Comparison of ENCODE assay signal across 16 mouse cellular contexts in the genomic region with DNA sequence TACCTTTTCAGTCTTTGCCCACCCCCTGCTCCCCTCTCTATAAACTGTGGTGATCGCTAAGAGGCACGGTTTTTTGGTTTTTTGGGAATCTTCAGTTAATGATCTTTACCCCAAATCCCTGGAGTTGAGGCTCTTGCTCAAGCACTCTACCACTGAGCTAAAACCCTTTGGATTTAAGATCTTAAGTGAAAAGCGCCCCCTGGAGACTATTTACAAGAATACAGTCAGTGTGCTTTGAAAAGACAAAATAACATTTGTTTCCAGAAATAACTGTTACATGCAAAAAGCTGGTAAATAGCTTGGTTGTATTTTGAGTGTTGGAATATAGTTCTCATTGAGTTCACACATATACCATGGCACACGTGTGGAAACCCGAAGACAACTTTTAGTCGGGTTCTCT. TPM values are rescaled to one million over a fixed set of nuclear protein-coding genes. Genes with fewer than 3 reads are reported as not detected.
A peak's percentile ranks its signal among the peaks of the same experiment; 100 is the strongest.
DNase-seq lines count a peak whose midpoint lies in the region; ATAC-seq and TF ChIP-seq lines count a peak whose summit lies in the region.
"Had no signal": no experiment of that assay in that cellular context is flagged by ENCODE, and none has a peak within 500 bp of the region (broad histone marks: within the 10 kb centered on the region; RNA-seq: fewer than 3 reads in every experiment).

No protein-coding gene starts in this region.

- in situ Hi-C loops in ES-E14 (cut with MboI; ENCODE audit: low sequenced_read_pairs in 2 of 2, unreplicated experiment in 2 of 2) = no loop called here

- no peak for TF ChIP-seq EP300 in liver, postnatal 0 days (IDR thresholded peaks at IDR 0.05; ENCODE audit: low read depth)

- no peak overlapping the region for H3K9ac ChIP-seq in embryonic facial prominence, embryonic 11.5 days (replicated peaks; ENCODE audit: low read length)
- H3K9ac ChIP-seq in liver, postnatal 0 days (replicated peaks) = no peak overlapping the region
- no peak overlapping the region for H3K9ac ChIP-seq in liver, embryonic 11.5 days (ENCODE audit: low read depth, low read length)
- H3K9ac ChIP-seq in ES-E14 (ENCODE audit: insufficient read depth, low read depth, low read length, poor library complexity, severe bottlenecking) = no peak overlapping the region
- H3K9ac ChIP-seq: embryonic facial prominence, embryonic 13.5 days; neural tube, embryonic 15.5 days had no signal

- no peaks in the 10 kb centered on the region for H3K36me3 ChIP-seq in embryonic facial prominence, embryonic 11.5 days (replicated peaks; ENCODE audit: control insufficient read depth, insufficient read depth, low read depth, low read length)
- H3K36me3 ChIP-seq in embryonic facial prominence, embryonic 10.5 days (replicated peaks) = no peaks in the 10 kb centered on the region
- no peaks in the 10 kb centered on the region for H3K36me3 ChIP-seq in liver, postnatal 0 days (replicated peaks; ENCODE audit: insufficient read depth, low read length)
- no peaks in the 10 kb centered on the region for H3K36me3 ChIP-seq in liver, embryonic 11.5 days (ENCODE audit: control insufficient read depth, insufficient read depth, low read length)
- H3K36me3 ChIP-seq in ES-E14 (ENCODE audit: control insufficient read depth, insufficient read depth, low read length, poor library complexity, severe bottlenecking) = no peaks in the 10 kb centered on the region; the same call in 1 of the 2 replicates
- H3K36me3 ChIP-seq: embryonic facial prominence, embryonic 13.5 days; neural tube, embryonic 15.5 days had no signal

- H3K4me1 ChIP-seq in embryonic facial prominence, embryonic 11.5 days (ENCODE audit: control insufficient read depth, insufficient read depth, low read length) = no peaks in the 10 kb centered on the region
- H3K4me1 ChIP-seq in embryonic facial prominence, embryonic 10.5 days = no peaks in the 10 kb centered on the region
- H3K4me1 ChIP-seq in liver, postnatal 0 days (ENCODE audit: insufficient read depth) = no peaks in the 10 kb centered on the region
- H3K4me1 ChIP-seq in liver, embryonic 11.5 days (replicated peaks; ENCODE audit: control insufficient read depth, insufficient read depth, low read length) = no peaks in the 10 kb centered on the region
- peaks cover 0 to 2% of the 10 kb centered on the region in 2 experiments; a peak in 1 of 4 replicates for H3K4me1 ChIP-seq in ES-E14 (ENCODE audit: control insufficient read depth in 2 of 2, insufficient read depth in 2 of 2, low read length in 2 of 2, poor library complexity in 1 of 2)
- H3K4me1 ChIP-seq: embryonic facial prominence, embryonic 13.5 days; neural tube, embryonic 15.5 days had no signal

- no peak overlapping the region for H3K4me3 ChIP-seq in embryonic facial prominence, embryonic 11.5 days (ENCODE audit: low read depth, low read length)
- no peak overlapping the region for H3K4me3 ChIP-seq in embryonic facial prominence, embryonic 10.5 days
- no peak overlapping the region for H3K4me3 ChIP-seq in liver, postnatal 0 days (ENCODE audit: low read depth, low read length)
- no peak overlapping the region for H3K4me3 ChIP-seq in liver, embryonic 11.5 days (ENCODE audit: low read depth, low read length)
- H3K4me3 ChIP-seq in ES-E14 (ENCODE audit: insufficient read depth in 1 of 2, low read depth in 1 of 2, low read length in 2 of 2, poor library complexity in 1 of 2, severe bottlenecking in 1 of 2) = no peak overlapping the region
- H3K4me3 ChIP-seq: embryonic facial prominence, embryonic 13.5 days; neural tube, embryonic 15.5 days had no signal

- no peaks in the 10 kb centered on the region for H3K27me3 ChIP-seq in embryonic facial prominence, embryonic 11.5 days (ENCODE audit: control insufficient read depth, insufficient read depth, low read length)
- H3K27me3 ChIP-seq in embryonic facial prominence, embryonic 10.5 days (replicated peaks; ENCODE audit: low read depth, poor library complexity, severe bottlenecking) = no peaks in the 10 kb centered on the region
- H3K27me3 ChIP-seq in liver, postnatal 0 days (ENCODE audit: insufficient read depth, low read length) = no peaks in the 10 kb centered on the region
- H3K27me3 ChIP-seq in liver, embryonic 11.5 days (replicated peaks; ENCODE audit: control insufficient read depth, insufficient read depth, low read length) = no peaks in the 10 kb centered on the region
- H3K27me3 ChIP-seq: embryonic facial prominence, embryonic 13.5 days; neural tube, embryonic 15.5 days had no signal

- no peak overlapping the region for H3K27ac ChIP-seq in embryonic facial prominence, embryonic 11.5 days (replicated peaks; ENCODE audit: low read depth, low read length)
- H3K27ac ChIP-seq in embryonic facial prominence, embryonic 10.5 days (replicated peaks) = no peak overlapping the region
- H3K27ac ChIP-seq in liver, postnatal 0 days (ENCODE audit: low read depth) = no peak overlapping the region
- H3K27ac ChIP-seq in liver, embryonic 11.5 days (ENCODE audit: low read depth, low read length) = no peak overlapping the region
- no peak overlapping the region for H3K27ac ChIP-seq in ES-E14 (ENCODE audit: insufficient read depth, low read depth, low read length, poor library complexity, severe bottlenecking)
- H3K27ac ChIP-seq: embryonic facial prominence, embryonic 13.5 days; neural tube, embryonic 15.5 days had no signal

- no peaks in the 10 kb centered on the region for H3K9me3 ChIP-seq in embryonic facial prominence, embryonic 11.5 days (replicated peaks; ENCODE audit: control insufficient read depth, low read length)
- no peaks in the 10 kb centered on the region for H3K9me3 ChIP-seq in embryonic facial prominence, embryonic 10.5 days
- no peaks in the 10 kb centered on the region for H3K9me3 ChIP-seq in liver, postnatal 0 days (ENCODE audit: low read length)
- no peaks in the 10 kb centered on the region for H3K9me3 ChIP-seq in liver, embryonic 11.5 days (ENCODE audit: control insufficient read depth, low read length)
- H3K9me3 ChIP-seq in ES-E14 (ENCODE audit: control insufficient read depth, insufficient read depth, low read depth, low read length) = no peaks in the 10 kb centered on the region
- H3K9me3 ChIP-seq: embryonic facial prominence, embryonic 13.5 days; neural tube, embryonic 15.5 days had no signal

- peak; percentile 56 for DNase-seq in embryonic facial prominence, embryonic 11.5 days (ENCODE audit: low spot score)
- DNase-seq in embryonic facial prominence, embryonic 10.5 days (ENCODE audit: low spot score) = no peak
- no peak for DNase-seq in liver, postnatal 0 days
- no peak for DNase-seq in liver, embryonic 11.5 days (ENCODE audit: low spot score)
- DNase-seq in ES-E14 (ENCODE audit: low read depth, low spot score) = peak; percentile 41
- DNase-seq in induced T-regulatory cell, adult 2 months (ENCODE audit: low read depth) = peak; percentile 39
- no peak for DNase-seq in adrenal gland, postnatal 25 days
- no peak for DNase-seq in cerebellum, adult 11-12 months
- DNase-seq: heart, adult 18-20 months; heart, postnatal 4 days; kidney, adult 9 months; layer of hippocampus, postnatal 36 days had no signal

- H3K4me2 ChIP-seq in embryonic facial prominence, embryonic 11.5 days (ENCODE audit: low read depth, low read length) = no peak overlapping the region
- H3K4me2 ChIP-seq in liver, postnatal 0 days (ENCODE audit: low read depth, low read length) = no peak overlapping the region
- H3K4me2 ChIP-seq in liver, embryonic 11.5 days = no peak overlapping the region
- H3K4me2 ChIP-seq: embryonic facial prominence, embryonic 13.5 days; midbrain, embryonic 11.5 days; neural tube, embryonic 15.5 days had no signal

- WGBS in embryonic facial prominence, embryonic 11.5 days = 50% methylated on average over 6 of the region's 6 CpGs
- 54% methylated on average over 6 of the region's 6 CpGs for WGBS in embryonic facial prominence, embryonic 10.5 days
- WGBS in liver, postnatal 0 days (ENCODE audit: insufficient replicate concordance) = 56% methylated on average over 6 of the region's 6 CpGs
- WGBS in liver, embryonic 11.5 days = 46% methylated on average over 6 of the region's 6 CpGs

- TF ChIP-seq CTCF in liver, postnatal 0 days (IDR thresholded peaks at IDR 0.05; ENCODE audit: low read depth) = peak; percentile 42

- ATAC-seq in embryonic facial prominence, embryonic 11.5 days (replicated peaks; ENCODE audit: insufficient number of reproducible peaks, low FRiP score, low TSS enrichment, low read depth) = no peak
- no peak for ATAC-seq in liver, postnatal 0 days
- ATAC-seq in liver, embryonic 11.5 days (replicated peaks; ENCODE audit: low FRiP score) = no peak

TF ChIP-seq in ES-E14, 5 proteins besides CTCF, POLR2A, EP300 and RAD21:
- no peak for TF ChIP-seq ZC3H11A (IDR thresholded peaks at IDR 0.05; ENCODE audit: borderline replicate concordance, low read depth, low read length)
- TF ChIP-seq CHD2 (IDR thresholded peaks at IDR 0.05; ENCODE audit: low read depth, low read length) = no peak
- no peak for TF ChIP-seq MAFK (IDR thresholded peaks at IDR 0.05; ENCODE audit: insufficient read depth, low read depth, low read length)
- TF ChIP-seq ZNF384 (IDR thresholded peaks at IDR 0.05; ENCODE audit: low read depth, low read length) = no peak

RNA-seq across cellular contexts. Expression of a gene that starts 34.8 kb away (rescaled TPM):
- polyA plus RNA-seq in embryonic facial prominence, embryonic 11.5 days (2014; fragmentation: Nextera tagmentation; extraction: Ambion mirVana) = not detected in 2 replicates
- polyA plus RNA-seq in embryonic facial prominence, embryonic 10.5 days (2016; fragmentation: Nextera tagmentation; extraction: Ambion mirVana) = not detected in 2 replicates
- polyA plus RNA-seq in liver, postnatal 0 days (2015; fragmentation: Nextera tagmentation; extraction: Ambion mirVana) = not detected in 2 replicates
- polyA plus RNA-seq in liver, embryonic 11.5 days (2014; fragmentation: Nextera tagmentation; extraction: Ambion mirVana) = not detected in 2 replicates
- total RNA-seq in ES-E14 (2012; rRNA removed) = 0.27 and 0.32 TPM in 2 replicates
- not detected in 2 replicates for total RNA-seq in adrenal gland, postnatal 25 days (2021)
- total RNA-seq: heart, adult 18-20 months; heart, postnatal 4 days; layer of hippocampus, postnatal 36 days had no signal
- polyA plus RNA-seq: embryonic facial prominence, embryonic 13.5 days; liver, embryonic 16.5 days; midbrain, embryonic 11.5 days; neural tube, embryonic 15.5 days had no signal

RNA-seq across cellular contexts. Expression of a gene that starts 37.0 kb away (rescaled TPM):
- polyA plus RNA-seq in embryonic facial prominence, embryonic 11.5 days (2014; fragmentation: Nextera tagmentation; extraction: Ambion mirVana) = 6.6 and 8.3 TPM in 2 replicates
- 4.1 and 6.1 TPM in 2 replicates for polyA plus RNA-seq in embryonic facial prominence, embryonic 10.5 days (2016; fragmentation: Nextera tagmentation; extraction: Ambion mirVana)
- polyA plus RNA-seq in liver, postnatal 0 days (2015; fragmentation: Nextera tagmentation; extraction: Ambion mirVana) = 21.7 and 22.0 TPM in 2 replicates
- 11.1 and 12.8 TPM in 2 replicates for polyA plus RNA-seq in liver, embryonic 11.5 days (2014; fragmentation: Nextera tagmentation; extraction: Ambion mirVana)
- 6.1 and 6.6 TPM in 2 replicates for total RNA-seq in ES-E14 (2012; rRNA removed)
- 24.3 and 38.6 TPM in 2 replicates for total RNA-seq in adrenal gland, postnatal 25 days (2021)

Comparison
In these comparisons a context has a peak if more than half of its experiments do, and no peak if none do; other contexts are left out.
1. DNase-seq: peak in embryonic facial prominence, embryonic 11.5 days (single experiment), ES-E14 (single experiment) and induced T-regulatory cell, adult 2 months (single experiment); none in embryonic facial prominence, embryonic 10.5 days (single experiment), liver, postnatal 0 days (single experiment), liver, embryonic 11.5 days (single experiment), adrenal gland, postnatal 25 days (single experiment) and cerebellum, adult 11-12 months (single experiment).